Mouse (Mus musculus) liver, embryonic 11.5 days (tissue): ENCODE results near the gene Ifi27. TPM values are rescaled to one million over a fixed set of nuclear protein-coding genes. Genes with fewer than 3 reads are reported as not detected.

Experiments used
- ATAC-seq: fragments of 200-750 bp; cut with Nextera tagmentation; replicated peaks from 2 replicates; pipeline ENCODE4 v1.8.0; 2017; ENCODE audit warnings: moderate number of reproducible peaks, mild to moderate bottlenecking, moderate TSS enrichment, moderate library complexity; ENCODE audit not compliant: low FRiP score
- DNase-seq: peaks from one replicate; pipeline ENCODE4 v3.0.0-alpha.2; 2017; ENCODE audit warnings: low spot score
- H3K27ac ChIP-seq: fragments of 300-500 bp; sonication (generic); 2 replicates; pipeline ENCODE4 v1.5.1; 2014; ENCODE audit warnings: mild to moderate bottlenecking, low read depth, low read length, control low read depth
- H3K27me3 ChIP-seq: fragments of 300-500 bp; sonication (generic); replicated peaks from 2 replicates; pipeline ENCODE4 v1.6.1; 2014; ENCODE audit warnings: low read length, mixed read lengths; ENCODE audit not compliant: control insufficient read depth, insufficient read depth
- H3K36me3 ChIP-seq: fragments of 300-500 bp; sonication (generic); 2 replicates; pipeline ENCODE4 v1.6.1; 2014; ENCODE audit warnings: mild to moderate bottlenecking, low read length, moderate library complexity, mixed read lengths; ENCODE audit not compliant: control insufficient read depth, insufficient read depth
- H3K4me1 ChIP-seq: fragments of 300-500 bp; sonication (generic); replicated peaks from 2 replicates; pipeline ENCODE4 v1.6.1; 2014; ENCODE audit warnings: low read length, mixed read lengths; ENCODE audit not compliant: control insufficient read depth, insufficient read depth
- H3K4me2 ChIP-seq: fragments of 300-500 bp; sonication (generic); 2 replicates; pipeline ENCODE4 v1.6.1; 2014; ENCODE audit warnings: mild to moderate bottlenecking, control low read depth, moderate library complexity
- H3K4me3 ChIP-seq: fragments of 300-500 bp; sonication (generic); 2 replicates; pipeline ENCODE4 v1.5.1; 2014; ENCODE audit warnings: low read depth, low read length, control low read depth
- H3K9ac ChIP-seq: fragments of 300-500 bp; sonication (generic); 2 replicates; pipeline ENCODE4 v1.6.1; 2014; ENCODE audit warnings: low read depth, low read length, control low read depth
- H3K9me3 ChIP-seq: fragments of 300-500 bp; sonication (generic); 2 replicates; pipeline ENCODE4 v1.6.1; 2016; ENCODE audit warnings: low read length, inconsistent platforms, mixed read lengths; ENCODE audit not compliant: control insufficient read depth
- WGBS: fragments of 180-500 bp; shearing (Covaris S2); extraction: QIAGEN DNeasy Blood & Tissue Kit; methylation state at CpG from one replicate; pipeline ENCODE4 v1.1.7; 2014; 5-methylcytosine and 5-hydroxymethylcytosine counted together
- polyA plus RNA-seq: library from polyadenylated mRNA; unstranded; fragments of >200 nt; fragmentation: Nextera tagmentation; extraction: Ambion mirVana; gene quantifications from 2 replicates; pipeline ENCODE4 v1.2.1, GENCODE M21; 2014

The Ifi27 gene
- polyA plus RNA-seq: 6.6 and 6.8 TPM in 2 replicates

GRCm38 (mm10) chr12:103433986-103434731 is at the start of gene Ifi27:
TSS of gene Ifi27 (plus strand) at chr12:103434211.
- Histone ChIP-seq H3K36me3 (no peaks in the 10 kb centered on the region), H3K9ac (no peak within 1 kb of the TSS), H3K27me3 (no peaks in the 10 kb centered on the region), H3K9me3 (no peaks in the 10 kb centered on the region), H3K4me3 (no peak within 1 kb of the TSS), H3K4me1 (no peaks in the 10 kb centered on the region), H3K27ac (no peak within 1 kb of the TSS), H3K4me2 (0 out of 2 replicates have a peak within 1 kb of the TSS, but pooled peaks have one; percentile 4)
- no peak for ATAC-seq
- no peak for DNase-seq
- WGBS: 57% methylated on average over 8 of the region's 8 CpGs

- Histone ChIP-seq H3K4me2 (peak within 1 kb of the TSS; percentile 92), H3K9ac (peak within 1 kb of the TSS; percentile 91), H3K4me1 (peaks cover 33% of the 10 kb centered on the region), H3K27ac (peak within 1 kb of the TSS; percentile 72), H3K9me3 (no peaks in the 10 kb centered on the region), H3K27me3 (no peaks in the 10 kb centered on the region), H3K4me3 (peak within 1 kb of the TSS; percentile 88), H3K36me3 (no peaks in the 10 kb centered on the region)
- WGBS: 2% methylated on average over 53 of the region's 58 CpGs
- peak; percentile 87 for DNase-seq
- peak; percentile 91 for ATAC-seq
Observed at GRCm38 (mm10) chr12:103388505-103389347, 45.3 kb upstream of the Ifi27 start, which contains the start of gene Otub2. TSS of gene Otub2 (plus strand) at chr12:103388682.

- DNase-seq (no peak), ATAC-seq (no peak)
- peaks cover 38% of the 10 kb centered on the region for H3K4me1 ChIP-seq
- no peaks in the 10 kb centered on the region for H3K9me3 ChIP-seq
- H3K27me3 ChIP-seq: no peaks in the 10 kb centered on the region
- peak overlapping the region; percentile 88 for H3K4me3 ChIP-seq
- H3K4me2 ChIP-seq: peak overlapping the region; percentile 92
- peak overlapping the region; percentile 72 for H3K27ac ChIP-seq
- 72% methylated on average over 2 of the region's 2 CpGs for WGBS
- peak overlapping the region; percentile 91 for H3K9ac ChIP-seq
- H3K36me3 ChIP-seq: no peaks in the 10 kb centered on the region
Observed at GRCm38 (mm10) chr12:103389348-103389727, 44.7 kb upstream of the Ifi27 start.

- ATAC-seq: no peak
- H3K4me2 ChIP-seq: peak overlapping the region; percentile 92
- H3K4me1 ChIP-seq: peaks cover 40% of the 10 kb centered on the region
- H3K36me3 ChIP-seq: no peaks in the 10 kb centered on the region
- DNase-seq: no peak
- H3K27me3 ChIP-seq: no peaks in the 10 kb centered on the region
- H3K9me3 ChIP-seq: no peaks in the 10 kb centered on the region
- WGBS: 65% methylated on average over 4 of the region's 4 CpGs
- peak overlapping the region; percentile 88 for H3K4me3 ChIP-seq
- no peak overlapping the region; the same call in 1 of the 2 replicates for H3K27ac ChIP-seq
- peak overlapping the region; percentile 91; the same call in 1 of the 2 replicates for H3K9ac ChIP-seq
Observed at GRCm38 (mm10) chr12:103389982-103390381, 44.0 kb upstream of the Ifi27 start.

- DNase-seq (no peak), ATAC-seq (no peak)
- no peak overlapping the region for H3K27ac ChIP-seq
- H3K9ac ChIP-seq: no peak overlapping the region
- no peaks in the 10 kb centered on the region for H3K9me3 ChIP-seq
- peaks cover 41% of the 10 kb centered on the region for H3K4me1 ChIP-seq
- WGBS: 79% methylated on average over 7 of the region's 7 CpGs
- H3K4me3 ChIP-seq: no peak overlapping the region
- H3K36me3 ChIP-seq: no peaks in the 10 kb centered on the region
- H3K4me2 ChIP-seq: peak overlapping the region; percentile 92
- H3K27me3 ChIP-seq: no peaks in the 10 kb centered on the region
Observed at GRCm38 (mm10) chr12:103391098-103391497, 42.9 kb upstream of the Ifi27 start.

- H3K27me3 ChIP-seq: no peaks in the 10 kb centered on the region
- 11% methylated on average over 6 of the region's 6 CpGs for WGBS
- H3K9me3 ChIP-seq: no peaks in the 10 kb centered on the region
- peaks cover 39% of the 10 kb centered on the region for H3K4me1 ChIP-seq
- peak; percentile 90 for ATAC-seq
- no peak for DNase-seq
- peak overlapping the region; percentile 22; the same call in 1 of the 2 replicates for H3K4me3 ChIP-seq
- no peaks in the 10 kb centered on the region for H3K36me3 ChIP-seq
- peak overlapping the region; percentile 95 for H3K27ac ChIP-seq
- H3K4me2 ChIP-seq: peak overlapping the region; percentile 65
- H3K9ac ChIP-seq: peak overlapping the region; percentile 60
Observed at GRCm38 (mm10) chr12:103393528-103393927, 40.5 kb upstream of the Ifi27 start.

- no peak for ATAC-seq
- DNase-seq: no peak
- Histone ChIP-seq H3K9ac (no peak overlapping the region), H3K4me3 (no peak overlapping the region), H3K27ac (no peak overlapping the region; the same call in 1 of the 2 replicates), H3K36me3 (no peaks in the 10 kb centered on the region), H3K27me3 (no peaks in the 10 kb centered on the region), H3K4me2 (no peak overlapping the region), H3K9me3 (no peaks in the 10 kb centered on the region), H3K4me1 (peaks cover 28% of the 10 kb centered on the region)
- 76% methylated on average over 12 of the region's 12 CpGs for WGBS
Observed at GRCm38 (mm10) chr12:103395486-103396275, 38.3 kb upstream of the Ifi27 start.

GRCm38 (mm10) chr12:103396751-103397150 is 37.3 kb upstream of the Ifi27 start:
- no peaks in the 10 kb centered on the region for H3K36me3 ChIP-seq
- 85% methylated on average over 7 of the region's 7 CpGs for WGBS
- H3K27ac ChIP-seq: no peak overlapping the region
- ATAC-seq: no peak
- H3K4me1 ChIP-seq: peaks cover 25% of the 10 kb centered on the region
- no peak for DNase-seq
- no peak overlapping the region for H3K4me3 ChIP-seq
- no peaks in the 10 kb centered on the region for H3K9me3 ChIP-seq
- H3K9ac ChIP-seq: no peak overlapping the region
- no peak overlapping the region for H3K4me2 ChIP-seq
- no peaks in the 10 kb centered on the region for H3K27me3 ChIP-seq
